Mouse (Mus musculus): ENCODE results near the gene Cpsf4l.

- TF ChIP-seq CTCF (IDR thresholded peaks at IDR 0.05; ENCODE audit: borderline replicate concordance, extremely low read depth, insufficient read depth, insufficient read length) (no peak), POLR2A (IDR thresholded peaks at IDR 0.05; ENCODE audit: borderline replicate concordance, extremely low read depth, insufficient read depth, insufficient read length, poor library complexity, severe bottlenecking) (no peak)
Measured at GRCm38 (mm10) chr11:113654105-113654504, 55.7 kb downstream of the Cpsf4l start.

All from brain, embryonic 14.5 days (tissue).